ENCODE assay signal across 13 mouse cellular contexts in genomic region chr2:48775281-48775680, GRCm38 (mm10).
"Had no signal": no experiment of that assay in that cellular context is flagged by ENCODE, and none has a peak within 500 bp of the region (broad histone marks: within the 10 kb centered on the region; RNA-seq: fewer than 3 reads in every experiment).

No protein-coding gene starts in this region.

- H3K4me3 ChIP-seq: limb, embryonic 12.5 days; limb, embryonic 15.5 days had no signal

- H3K27ac ChIP-seq: limb, embryonic 12.5 days; limb, embryonic 15.5 days; liver, embryonic 14.5 days; macrophage had no signal

- H3K4me1 ChIP-seq: limb, embryonic 12.5 days; limb, embryonic 15.5 days had no signal

- DNase-seq: kidney, adult 18-20 months; kidney, adult 9 months; kidney, postnatal 14 days; kidney, postnatal 4 days; liver, postnatal 0 days; midbrain, embryonic 14.5 days; thymus, adult 2 months; thymus, postnatal 14 days; thymus, postnatal 4 days had no signal
